ENCODE assay signal across 8 mouse cellular contexts in genomic region chr16:65629186-65629585, GRCm38 (mm10).
DNase-seq lines count a peak whose midpoint lies in the region; ATAC-seq and TF ChIP-seq lines count a peak whose summit lies in the region.

No protein-coding gene starts in this region.

- TF ChIP-seq POLR2A in liver, adult 2 months (IDR thresholded peaks at IDR 0.05; ENCODE audit: extremely low read depth, insufficient read depth, low read length), result no peak

- no peaks in the 10 kb centered on the region for H3K9me3 ChIP-seq in kidney, postnatal 0 days (replicated peaks; ENCODE audit: low read length)
- H3K9me3 ChIP-seq in neural tube, embryonic 12.5 days, result no peaks in the 10 kb centered on the region

- no peak overlapping the region for H3K9ac ChIP-seq in kidney, postnatal 0 days (ENCODE audit: low read depth, low read length)
- no peak overlapping the region for H3K9ac ChIP-seq in liver, adult 2 months (ENCODE audit: low read depth, low read length)
- H3K9ac ChIP-seq in neural tube, embryonic 12.5 days, result no peak overlapping the region

- peak; percentile 76 for ATAC-seq in CD4-positive, CD25-positive, alpha-beta regulatory T cell, adult 4 months
- ATAC-seq in common myeloid progenitor, adult 5-6 weeks (replicated peaks; ENCODE audit: low read depth, poor library complexity, severe bottlenecking), result peak; percentile 94
- ATAC-seq in kidney, postnatal 0 days (replicated peaks; ENCODE audit: low FRiP score, low read depth), result no peak
- ATAC-seq in neural tube, embryonic 12.5 days (ENCODE audit: low FRiP score, low read depth), result peak; percentile 63; the same call in 1 of the 2 replicates

- 10% methylated on average over 10 of the region's 10 CpGs for WGBS in kidney, postnatal 0 days
- WGBS in liver, adult 2 months, result 6% methylated on average over 10 of the region's 10 CpGs
- 13% methylated on average over 10 of the region's 10 CpGs for WGBS in neural tube, embryonic 12.5 days

- H3K27me3 ChIP-seq in kidney, postnatal 0 days (ENCODE audit: insufficient read depth, low read length), result no peaks in the 10 kb centered on the region
- H3K27me3 ChIP-seq in liver, adult 2 months (ENCODE audit: control insufficient read depth, insufficient read depth, low read length), result no peaks in the 10 kb centered on the region
- no peaks in the 10 kb centered on the region for H3K27me3 ChIP-seq in neural tube, embryonic 12.5 days (replicated peaks)

- no peaks in the 10 kb centered on the region for H3K36me3 ChIP-seq in kidney, postnatal 0 days (ENCODE audit: insufficient read depth, low read length)
- no peaks in the 10 kb centered on the region for H3K36me3 ChIP-seq in liver, adult 2 months (ENCODE audit: control insufficient read depth, insufficient read depth, low read length)
- no peaks in the 10 kb centered on the region for H3K36me3 ChIP-seq in neural tube, embryonic 12.5 days

- peak; percentile 80 for TF ChIP-seq CTCF in kidney, postnatal 0 days (IDR thresholded peaks at IDR 0.05; ENCODE audit: low read depth)
- TF ChIP-seq CTCF in liver, adult 2 months (IDR thresholded peaks at IDR 0.05; ENCODE audit: low read depth, low read length), result peak; percentile 42

- no peak overlapping the region for H3K4me3 ChIP-seq in kidney, postnatal 0 days (replicated peaks; ENCODE audit: low read depth, low read length)
- H3K4me3 ChIP-seq in liver, adult 2 months (ENCODE audit: insufficient read depth, low read depth, low read length), result no peak overlapping the region
- no peak overlapping the region for H3K4me3 ChIP-seq in neural tube, embryonic 12.5 days

- intact Hi-C loops in gastrocnemius, postnatal 14 days (cut with DNase I; ENCODE audit: low total_unique reads), result loop anchor here (5.0 kb wide), 1 partner anchor 383 kb away; no protein-coding TSS in a partner anchor

- H3K79me2 ChIP-seq in liver, adult 2 months (ENCODE audit: control insufficient read depth, insufficient read depth, low read length), result no peaks in the 10 kb centered on the region

- H3K4me2 ChIP-seq in kidney, postnatal 0 days (ENCODE audit: low read length), result no peak overlapping the region
- no peak overlapping the region for H3K4me2 ChIP-seq in neural tube, embryonic 12.5 days (replicated peaks)

- H3K4me1 ChIP-seq in kidney, postnatal 0 days (replicated peaks; ENCODE audit: insufficient read depth, low read length), result no peaks in the 10 kb centered on the region
- no peaks in the 10 kb centered on the region; the same call in 1 of the 2 replicates for H3K4me1 ChIP-seq in liver, adult 2 months (ENCODE audit: control insufficient read depth, insufficient read depth, low read length)
- H3K4me1 ChIP-seq in neural tube, embryonic 12.5 days, result no peaks in the 10 kb centered on the region

- DNase-seq in ZHBTc4 (ENCODE audit: low read depth, low spot score), result peak; percentile 81
- DNase-seq in gastrocnemius, postnatal 14 days, result peak; percentile 24
- DNase-seq in kidney, postnatal 0 days (ENCODE audit: low spot score), result peak; percentile 85
- peak; percentile 72 for DNase-seq in liver, adult 2 months (ENCODE audit: extremely low read depth, low read depth, low spot score)
- peak; percentile 22 for DNase-seq in yolk sac, embryonic 10.5 days (ENCODE audit: low spot score)

- H3K27ac ChIP-seq in kidney, postnatal 0 days, result no peak overlapping the region
- H3K27ac ChIP-seq in liver, adult 2 months (replicated peaks; ENCODE audit: insufficient read depth, low read depth, low read length), result no peak overlapping the region
- no peak overlapping the region for H3K27ac ChIP-seq in neural tube, embryonic 12.5 days

Comparison
In these comparisons a context has a peak if more than half of its experiments do, and no peak if none do; other contexts are left out.
1. DNase-seq: peak in every context shown above with its lines; median percentile 85 in kidney, postnatal 0 days; 81 in ZHBTc4; 72 in liver, adult 2 months; 24 in gastrocnemius, postnatal 14 days; 22 in yolk sac, embryonic 10.5 days.